Mouse (Mus musculus) limb, embryonic 12.5 days (tissue): ENCODE results near the gene Gstm2. TPM values are rescaled to one million over a fixed set of nuclear protein-coding genes. Genes with fewer than 3 reads are reported as not detected.

Experiments
- ATAC-seq: fragments of 200-750 bp; cut with Nextera tagmentation; 2 replicates; pipeline ENCODE4 v1.8.0; 2017; ENCODE audit warnings: low read depth, moderate TSS enrichment; ENCODE audit not compliant: insufficient number of reproducible peaks, insufficient read depth, low FRiP score, low TSS enrichment
- H3K27ac ChIP-seq: fragments of 300-500 bp; sonication (generic); 2 replicates; pipeline ENCODE4 v1.5.1; 2016; ENCODE audit warnings: mild to moderate bottlenecking, moderate library complexity
- H3K27me3 ChIP-seq: fragments of 300-500 bp; sonication (generic); 2 replicates; pipeline ENCODE4 v1.6.1; 2016; ENCODE audit warnings: mild to moderate bottlenecking, moderate library complexity
- H3K36me3 ChIP-seq: fragments of 300-500 bp; sonication (generic); 2 replicates; pipeline ENCODE4 v1.6.1; 2016; ENCODE audit warnings: mild to moderate bottlenecking, moderate library complexity
- H3K4me1 ChIP-seq: fragments of 300-500 bp; sonication (generic); replicated peaks from 2 replicates; pipeline ENCODE4 v1.6.1; 2016
- H3K4me2 ChIP-seq: fragments of 300-500 bp; sonication (generic); 2 replicates; pipeline ENCODE4 v1.6.1; 2016; ENCODE audit warnings: mild to moderate bottlenecking, moderate library complexity
- H3K4me3 ChIP-seq: fragments of 300-500 bp; sonication (generic); replicated peaks from 2 replicates; pipeline ENCODE4 v1.5.1; 2016; ENCODE audit warnings: mild to moderate bottlenecking
- H3K9ac ChIP-seq: fragments of 300-500 bp; sonication (generic); replicated peaks from 2 replicates; pipeline ENCODE4 v1.6.1; 2016; ENCODE audit warnings: mild to moderate bottlenecking, moderate library complexity
- H3K9me3 ChIP-seq: fragments of 300-500 bp; sonication (generic); 2 replicates; pipeline ENCODE4 v1.6.1; 2016; ENCODE audit warnings: mild to moderate bottlenecking, moderate library complexity
- WGBS: fragments of 180-500 bp; shearing (Covaris S2); methylation state at CpG from one replicate; pipeline ENCODE4 v1.1.7; 2016; 5-methylcytosine and 5-hydroxymethylcytosine counted together
- polyA plus RNA-seq: library from polyadenylated mRNA; unstranded; fragments of >200 nt; fragmentation: Nextera tagmentation; extraction: Ambion mirVana; gene quantifications from 2 replicates; pipeline ENCODE4 v1.2.1, GENCODE M21; 2016

Gene Gstm2
- polyA plus RNA-seq, 1 experiment from 2014 or later, result 37.4 TPM

DNA sequence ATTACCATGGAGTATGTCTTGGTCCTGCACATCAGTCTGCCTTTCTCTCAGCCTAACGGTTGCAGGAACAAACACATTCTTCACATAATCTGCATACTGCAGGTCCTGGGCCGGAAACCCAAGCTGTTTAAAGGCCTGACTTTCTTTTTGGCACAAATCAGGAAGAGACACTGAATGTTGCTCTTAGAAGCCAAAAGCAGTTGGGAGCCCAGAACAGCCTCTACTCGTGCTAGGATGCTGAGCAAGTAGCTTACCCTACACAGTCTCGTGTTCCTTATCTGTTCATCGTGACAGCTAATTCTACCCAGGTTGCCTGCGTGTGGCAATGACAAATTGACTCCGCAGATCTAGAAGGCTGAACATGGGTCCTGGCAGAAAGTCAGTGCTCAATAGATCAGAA is 45.7 kb downstream of the Gstm2 start:
- Histone ChIP-seq H3K4me3 (no peak overlapping the region), H3K9ac (no peak overlapping the region), H3K27me3 (no peaks in the 10 kb centered on the region), H3K36me3 (no peaks in the 10 kb centered on the region), H3K4me1 (peaks cover 5% of the 10 kb centered on the region; the same call in 1 of the 2 replicates), H3K4me2 (no peak overlapping the region), H3K9me3 (no peaks in the 10 kb centered on the region), H3K27ac (no peak overlapping the region)
- no peak for ATAC-seq
- 78% methylated on average over 7 of the region's 7 CpGs for WGBS

DNA sequence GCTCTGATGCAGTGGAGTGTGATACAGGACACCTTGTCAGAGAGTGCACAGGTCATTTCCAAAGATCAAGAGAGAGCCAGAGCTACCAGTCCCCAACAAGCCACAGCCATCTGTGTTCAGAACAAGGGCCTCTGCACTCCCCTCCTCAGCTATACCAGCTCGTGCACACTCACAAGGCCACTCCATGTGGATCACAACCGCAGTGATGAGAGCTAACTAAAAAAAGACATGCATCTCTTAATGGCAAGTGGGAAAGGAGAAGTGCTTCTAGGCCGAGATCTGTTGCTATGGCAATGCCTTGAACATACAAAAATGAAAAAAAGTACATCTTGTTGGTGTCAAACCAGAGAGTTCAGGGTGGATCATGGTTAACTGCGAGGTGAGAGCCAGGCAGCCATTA is 46.4 kb downstream of the Gstm2 start:
- Histone ChIP-seq H3K4me2 (no peak overlapping the region), H3K9ac (no peak overlapping the region), H3K36me3 (no peaks in the 10 kb centered on the region), H3K4me3 (no peak overlapping the region), H3K9me3 (no peaks in the 10 kb centered on the region), H3K27me3 (no peaks in the 10 kb centered on the region), H3K27ac (no peak overlapping the region), H3K4me1 (peaks cover 5% of the 10 kb centered on the region; the same call in 1 of the 2 replicates)
- 82% methylated on average over 4 of the region's 4 CpGs for WGBS
- no peak for ATAC-seq

- ATAC-seq, result no peak
These were observed 46.9 kb downstream of the Gstm2 start for GRCm38 (mm10) chr3:107939403-107939802.

DNA sequence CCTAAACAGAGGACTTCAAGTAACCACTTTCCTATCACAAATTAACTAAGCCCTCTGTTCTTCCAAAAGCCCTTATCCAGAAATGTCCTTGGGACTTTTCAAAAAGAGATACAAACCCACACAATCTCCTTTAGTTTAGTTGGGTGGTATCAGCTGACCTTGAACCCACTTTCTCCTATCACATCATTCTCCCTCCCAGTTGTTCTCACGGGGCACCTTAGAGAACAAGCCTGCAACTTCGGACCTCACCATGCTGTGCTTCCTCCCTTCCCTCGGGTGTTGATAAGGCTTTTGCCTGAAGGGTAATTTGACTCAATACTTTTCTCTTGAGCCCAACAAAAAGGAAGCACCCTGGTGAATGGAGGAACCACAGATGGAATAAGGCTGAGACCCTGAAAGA is 50.4 kb downstream of the Gstm2 start:
- H3K36me3 ChIP-seq, result no peaks in the 10 kb centered on the region
- H3K9ac ChIP-seq, result no peak overlapping the region
- no peak for ATAC-seq
- H3K27ac ChIP-seq, result no peak overlapping the region
- 0 out of 2 replicates have a peak, but pooled peaks cover 2% of the 10 kb centered on the region for H3K4me1 ChIP-seq
- H3K27me3 ChIP-seq, result no peaks in the 10 kb centered on the region; the same call in 1 of the 2 replicates
- H3K9me3 ChIP-seq, result no peaks in the 10 kb centered on the region
- 64% methylated on average over 3 of the region's 3 CpGs for WGBS
- H3K4me3 ChIP-seq, result no peak overlapping the region
- no peak overlapping the region for H3K4me2 ChIP-seq

More at GRCm38 (mm10) chr3:107939403-107939802, 46.9 kb downstream of the Gstm2 start:
- Histone ChIP-seq H3K9me3 (no peaks in the 10 kb centered on the region), H3K9ac (no peak overlapping the region), H3K27ac (no peak overlapping the region), H3K4me1 (peaks cover 5% of the 10 kb centered on the region; the same call in 1 of the 2 replicates), H3K4me2 (no peak overlapping the region), H3K4me3 (no peak overlapping the region), H3K27me3 (no peaks in the 10 kb centered on the region), H3K36me3 (no peaks in the 10 kb centered on the region)
- WGBS, result 49% methylated on average over 3 of the region's 3 CpGs

- 84% methylated on average over 3 of the region's 3 CpGs for WGBS
- ATAC-seq, result no peak
- Histone ChIP-seq H3K27ac (no peak overlapping the region), H3K36me3 (no peaks in the 10 kb centered on the region), H3K4me1 (0 out of 2 replicates have a peak, but pooled peaks cover 2% of the 10 kb centered on the region), H3K4me2 (no peak overlapping the region), H3K27me3 (no peaks in the 10 kb centered on the region; the same call in 1 of the 2 replicates), H3K9ac (no peak overlapping the region), H3K9me3 (no peaks in the 10 kb centered on the region), H3K4me3 (no peak overlapping the region)
These were observed 51.0 kb downstream of the Gstm2 start for GRCm38 (mm10) chr3:107935268-107935667.

DNA sequence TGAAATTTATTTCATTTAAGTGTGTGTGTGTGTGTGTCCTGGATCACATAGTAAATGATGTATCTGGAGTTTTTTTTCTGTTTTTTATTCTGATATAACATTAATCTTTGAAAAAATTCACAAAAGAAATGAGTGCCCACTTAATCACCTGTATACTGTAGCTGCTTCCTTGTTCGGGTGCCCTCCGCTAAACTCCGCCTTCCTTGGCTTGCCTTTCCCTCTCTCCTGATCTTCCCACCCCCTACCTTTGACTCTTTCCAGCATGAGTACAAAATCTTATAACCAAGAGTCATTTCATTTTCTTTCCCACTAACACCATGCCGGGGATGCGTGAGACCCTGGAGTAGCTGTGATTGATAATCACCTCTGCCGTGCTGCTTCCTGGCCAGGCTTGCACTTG is 54.1 kb downstream of the Gstm2 start:
- ATAC-seq, result no peak; the same call in 1 of the 2 replicates
- no peaks in the 10 kb centered on the region; the same call in 1 of the 2 replicates for H3K27me3 ChIP-seq
- no peaks in the 10 kb centered on the region for H3K36me3 ChIP-seq
- no peak overlapping the region for H3K27ac ChIP-seq
- H3K9ac ChIP-seq, result no peak overlapping the region
- 82% methylated on average over 6 of the region's 6 CpGs for WGBS
- 0 out of 2 replicates have a peak, but pooled peaks cover 6% of the 10 kb centered on the region for H3K4me1 ChIP-seq
- no peak overlapping the region; the same call in 1 of the 2 replicates for H3K4me2 ChIP-seq
- no peaks in the 10 kb centered on the region for H3K9me3 ChIP-seq
- H3K4me3 ChIP-seq, result no peak overlapping the region

Other genes with a start within 250 kb of the Gstm2 start
- 6.1 and 7.4 TPM in 2 replicates for gene Csf1, start 226.0 kb downstream of the Gstm2 start, polyA plus RNA-seq
- not detected in 2 replicates for gene Eps8l3, start 109.2 kb downstream of the Gstm2 start, polyA plus RNA-seq
- 217 TPM in 2 replicates for gene Gstm5, start 90.6 kb downstream of the Gstm2 start, polyA plus RNA-seq
- 37.7 and 38.9 TPM in 2 replicates for gene Gstm7, start 54.6 kb downstream of the Gstm2 start, polyA plus RNA-seq
- gene Gstm6, start 42.7 kb downstream of the Gstm2 start, polyA plus RNA-seq, result 11.0 and 11.4 TPM in 2 replicates
- gene Gstm3, start 17.2 kb downstream of the Gstm2 start, polyA plus RNA-seq, result not detected in 2 replicates
- gene Gstm1, start 31.5 kb upstream of the Gstm2 start, polyA plus RNA-seq, result 38.3 and 38.9 TPM in 2 replicates
- gene Gstm4, start 58.4 kb upstream of the Gstm2 start, polyA plus RNA-seq, result 16.3 and 17.4 TPM in 2 replicates
- gene Ampd2, start 100.2 kb upstream of the Gstm2 start, polyA plus RNA-seq, result 51.5 and 51.7 TPM in 2 replicates
- 0.55 and 0.69 TPM in 2 replicates for gene Gnat2, start 106.3 kb upstream of the Gstm2 start, polyA plus RNA-seq
- 192 and 199 TPM in 2 replicates for gene Gnai3, start 159.7 kb upstream of the Gstm2 start, polyA plus RNA-seq
- gene Gpr61, start 168.4 kb upstream of the Gstm2 start, polyA plus RNA-seq, result 0.05 and 0.10 TPM in 2 replicates
- gene Amigo1, start 199.9 kb upstream of the Gstm2 start, polyA plus RNA-seq, result 4.4 and 5.8 TPM in 2 replicates
- gene Cyb561d1, start 214.8 kb upstream of the Gstm2 start, polyA plus RNA-seq, result 1.7 TPM in 2 replicates
- gene Atxn7l2, start 224.5 kb upstream of the Gstm2 start, polyA plus RNA-seq, result 25.2 and 26.0 TPM in 2 replicates
- gene Sypl2, start 240.2 kb upstream of the Gstm2 start, polyA plus RNA-seq, result 0.64 and 0.87 TPM in 2 replicates